Mouse (Mus musculus) ovary, postnatal 36 days (tissue): Measurements from ENCODE around the gene Nipsnap3a.

Source experiments
- DNase-seq: peaks from one replicate; pipeline ENCODE4 v3.0.0; 2022; ENCODE audit warnings: low spot score, mixed read lengths

The Nipsnap3a gene

DNA sequence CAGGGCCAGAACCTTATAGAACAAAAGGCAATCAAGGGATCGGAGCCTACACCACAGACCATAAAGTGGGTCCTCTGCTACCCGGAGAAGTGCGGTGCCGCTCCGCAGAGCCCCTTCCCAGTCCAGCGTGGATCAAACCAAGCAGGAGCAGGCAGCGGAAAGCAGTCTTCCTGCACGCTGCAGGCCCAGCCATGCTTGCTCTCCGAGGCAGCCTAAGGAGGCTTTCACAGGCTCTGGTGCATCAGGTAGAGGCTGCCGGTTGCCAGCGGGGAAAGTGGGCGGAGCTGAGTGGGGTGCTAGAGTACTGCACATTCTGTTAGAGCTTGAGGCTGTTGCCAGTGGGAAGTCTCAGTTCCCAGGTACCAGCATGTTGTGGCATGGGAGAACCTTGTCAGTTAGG, at the start of gene Nipsnap3a:
Gene Nipsnap3a, plus strand, starts transcription at position 25 of the 400 bp plus-strand sequence.
- DNase-seq = peak; percentile 6

DNA sequence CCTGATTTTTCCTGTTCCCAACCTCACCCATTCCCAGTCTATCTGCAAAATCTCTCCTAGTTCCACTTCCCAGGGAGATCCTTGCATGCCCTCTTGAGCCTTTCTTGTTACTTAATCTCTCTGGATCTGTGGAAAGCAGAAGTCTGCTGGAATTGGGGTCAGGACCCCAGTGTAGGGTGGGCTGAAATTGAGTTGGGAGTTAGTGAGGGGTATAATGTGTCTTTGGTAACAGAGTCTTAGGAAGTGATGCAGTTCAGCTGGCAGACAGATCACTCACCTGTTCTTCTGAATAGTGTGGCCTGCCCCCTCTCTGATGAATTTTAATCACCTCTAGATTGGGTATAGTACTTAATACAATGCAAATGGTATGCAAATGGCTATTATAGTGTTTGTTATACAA, 42.4 kb upstream of the Nipsnap3a start:
- DNase-seq = no peak

DNA sequence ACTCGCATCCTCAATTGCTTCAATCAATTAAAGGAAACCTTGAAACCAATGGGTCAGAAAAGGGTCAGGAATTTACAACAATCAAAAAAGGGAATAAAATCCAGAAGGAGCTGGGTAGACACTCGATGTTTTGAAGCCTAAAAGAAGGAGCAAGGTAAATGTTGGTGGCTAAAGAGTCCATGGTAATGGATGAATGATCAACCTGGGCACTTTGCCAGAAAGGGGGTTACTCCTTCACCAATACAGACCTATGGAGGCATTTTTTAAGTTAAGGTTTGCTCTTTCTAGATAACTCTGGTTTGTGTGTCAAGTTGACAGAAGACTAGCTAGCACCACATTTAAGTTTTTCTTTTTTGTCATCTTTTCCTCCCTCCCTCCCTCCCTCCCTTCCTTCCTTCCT, 40.1 kb upstream of the Nipsnap3a start:
- no peak for DNase-seq

DNA sequence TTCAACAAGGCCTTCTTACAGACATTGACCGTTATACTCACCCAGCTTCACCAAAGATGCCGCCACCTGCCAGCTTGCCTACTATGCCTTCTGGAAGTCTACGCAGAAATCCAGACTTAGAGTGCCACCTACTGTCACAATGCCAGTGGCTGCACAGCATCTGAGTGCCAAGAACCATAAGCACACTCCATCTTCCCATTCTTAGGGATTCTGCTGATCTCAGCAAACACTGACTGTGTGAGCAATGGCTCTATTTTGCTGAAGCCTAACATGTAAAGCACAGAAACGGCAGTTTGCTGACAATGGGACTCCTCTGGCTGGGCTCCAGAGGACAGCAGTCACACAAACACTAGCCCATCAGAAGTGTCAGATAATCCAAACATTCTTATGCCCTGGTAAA, 30.4 kb upstream of the Nipsnap3a start:
- DNase-seq = no peak

DNA sequence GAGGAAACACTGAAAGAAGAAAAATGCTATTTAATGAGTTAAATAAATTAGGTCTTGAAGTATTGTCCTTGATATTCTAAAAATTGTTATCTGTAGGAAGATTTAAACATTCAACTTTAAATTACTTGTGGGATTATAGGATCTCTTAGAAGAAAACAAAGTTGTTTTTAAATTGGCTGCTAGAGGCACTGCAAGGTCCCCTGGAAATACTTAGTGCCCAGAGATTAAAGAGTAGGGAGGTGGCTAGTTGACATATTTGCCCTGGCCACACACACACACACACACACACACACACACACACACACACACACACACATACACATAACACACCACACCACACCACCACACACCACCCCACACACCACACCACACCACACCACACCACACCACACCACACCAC, 24.8 kb upstream of the Nipsnap3a start, which contains the start of gene Olfr270:
Gene Olfr270, plus strand, starts transcription at position 301 of the 400 bp plus-strand sequence.
- DNase-seq = no peak

DNA sequence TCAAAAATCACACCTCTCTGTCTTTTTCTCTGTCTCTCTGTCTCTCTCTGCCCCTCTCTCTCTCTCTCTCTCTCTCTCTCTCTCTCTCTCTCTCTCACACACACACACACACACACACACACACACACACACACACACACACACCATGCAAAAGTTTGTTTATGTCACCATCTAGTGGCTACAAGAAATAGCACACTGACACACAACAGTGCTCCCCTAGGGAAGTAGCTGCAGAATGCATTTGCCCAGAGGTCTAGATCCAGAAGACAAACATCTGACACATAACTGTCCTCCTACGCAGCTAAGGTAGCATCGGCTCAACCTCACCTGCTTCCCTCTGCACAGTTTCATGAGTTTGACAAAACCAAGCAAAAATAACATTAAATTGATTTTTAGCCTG, 3.9 kb upstream of the Nipsnap3a start:
- no peak for DNase-seq

DNA sequence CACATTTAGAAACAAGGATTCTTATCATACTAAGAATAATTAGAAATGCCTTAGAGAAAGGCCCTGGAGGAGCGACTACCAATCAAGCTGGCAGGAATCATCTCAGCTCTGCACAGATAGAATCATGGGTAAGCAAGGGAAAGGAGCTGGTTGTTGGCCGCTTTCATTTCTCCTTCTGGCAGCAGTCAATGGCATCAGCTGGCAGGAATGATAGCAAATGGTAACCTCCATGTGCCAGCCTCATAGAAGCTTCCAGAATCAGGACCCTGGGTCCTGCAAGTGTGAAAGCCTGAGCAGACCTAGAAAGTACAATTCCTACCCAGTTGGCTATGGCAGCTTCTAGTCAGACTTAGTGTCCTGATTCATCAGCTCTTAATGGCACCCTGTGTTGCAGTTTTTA, 2.8 kb upstream of the Nipsnap3a start:
- no peak for DNase-seq

DNA sequence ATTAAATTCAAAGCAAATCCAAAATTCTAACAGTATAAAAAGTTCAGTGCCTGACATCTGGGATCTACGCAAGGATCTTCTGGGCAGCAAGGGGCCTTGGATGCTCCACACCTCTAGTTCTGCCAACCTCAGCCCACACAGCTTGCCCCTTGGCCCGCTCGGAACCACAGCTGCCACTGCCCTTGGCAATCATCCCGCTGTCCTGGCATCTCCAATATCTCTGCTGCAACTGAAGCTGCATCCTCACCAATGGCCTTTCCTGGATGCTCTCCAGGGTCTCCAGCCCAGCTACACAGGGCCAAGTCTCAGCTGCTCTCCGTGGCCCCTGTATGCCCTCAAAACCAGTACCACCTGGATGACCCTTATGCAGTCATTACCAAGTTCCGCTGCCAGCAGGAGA, 10.4 kb downstream of the Nipsnap3a start:
- DNase-seq = peak; percentile 13

DNA sequence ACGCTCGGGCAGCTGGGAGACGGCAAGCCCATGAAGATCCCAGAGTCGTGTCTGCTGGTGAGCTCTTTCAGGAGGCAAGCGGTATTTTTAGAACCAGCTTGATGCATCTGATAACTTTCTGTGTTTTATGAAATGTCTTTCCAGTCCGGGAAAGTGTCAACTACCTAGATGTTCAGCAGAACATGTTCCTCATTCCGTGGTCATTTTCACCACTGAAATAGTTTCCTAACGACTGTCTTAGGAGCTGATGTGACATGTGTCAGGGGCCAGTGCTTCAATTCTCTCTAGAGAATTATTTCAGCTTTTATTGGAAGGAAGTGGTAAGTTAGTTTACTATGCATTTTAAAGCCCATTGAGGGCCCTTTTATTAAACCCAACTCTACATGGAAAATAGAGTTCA, 11.1 kb downstream of the Nipsnap3a start:
- no peak for DNase-seq

DNA sequence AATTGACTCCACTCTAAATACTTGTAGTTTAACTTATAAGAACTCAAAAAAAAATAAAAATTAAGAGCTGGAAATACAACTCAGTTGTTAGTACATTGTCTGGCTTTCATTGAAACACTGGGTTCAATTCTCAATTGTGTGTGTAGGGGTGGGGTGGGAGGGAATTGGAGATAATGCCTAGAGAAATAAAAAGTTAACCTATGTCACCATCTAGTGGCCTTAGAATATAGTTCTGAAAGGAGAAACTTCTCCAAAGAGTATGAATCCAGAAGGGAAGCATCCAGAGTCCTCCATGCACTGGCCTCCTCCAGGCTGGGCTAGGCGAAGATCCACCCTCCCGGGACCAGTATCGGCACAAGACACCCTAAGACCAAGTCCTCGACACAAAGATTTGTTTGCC, 20.1 kb downstream of the Nipsnap3a start:
- DNase-seq = no peak

DNA sequence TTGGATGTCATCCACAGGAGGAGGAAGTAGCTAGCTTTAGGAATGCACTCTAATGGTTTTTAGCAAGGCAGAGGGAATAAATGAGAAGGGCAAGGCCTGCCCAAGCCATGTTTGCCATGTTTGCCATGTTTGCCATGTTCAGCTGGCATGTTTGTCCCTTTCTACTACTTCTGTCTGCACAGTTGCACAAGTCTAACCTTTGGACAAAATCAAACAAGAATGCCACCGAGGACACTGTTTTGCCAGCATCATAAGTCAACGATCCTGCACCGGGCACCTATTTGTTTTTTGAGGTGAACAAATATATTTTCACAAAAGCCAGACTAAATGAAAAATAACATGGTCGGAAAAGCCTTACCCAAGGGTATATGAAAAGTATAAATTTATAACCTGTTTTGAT, 20.8 kb downstream of the Nipsnap3a start:
- DNase-seq = no peak

DNA sequence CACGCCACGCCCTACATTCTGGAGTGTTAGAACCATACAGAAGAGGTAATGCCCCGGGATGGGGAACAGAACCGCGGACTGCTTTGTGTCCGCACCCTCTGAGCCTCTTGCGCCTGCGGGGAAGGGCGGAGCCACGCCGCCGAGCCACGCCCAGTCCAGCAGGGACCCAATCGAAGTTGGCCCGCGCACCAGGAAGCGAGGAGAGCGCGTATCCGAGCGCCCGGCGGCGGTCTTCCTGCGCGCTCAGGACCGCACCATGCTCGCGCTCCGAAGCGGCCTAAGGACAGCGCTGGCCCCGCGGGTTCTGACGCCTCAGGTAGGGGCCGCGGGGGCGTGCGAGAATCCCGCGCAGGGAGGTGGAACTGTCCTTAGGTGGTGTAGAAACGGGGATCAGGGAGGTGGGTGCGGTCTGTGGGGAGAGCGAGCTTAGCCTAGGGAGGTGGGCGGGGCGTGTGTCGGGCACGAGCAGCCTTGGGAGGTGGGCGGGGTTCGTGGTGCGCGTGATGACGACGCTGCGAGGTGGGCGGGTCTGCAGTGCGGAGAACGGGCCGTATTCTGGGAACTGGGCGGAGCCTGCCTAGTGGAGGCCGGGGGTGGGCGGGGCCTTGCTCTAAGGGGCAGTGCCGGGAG, 22.8 kb downstream of the Nipsnap3a start, which contains the start of gene Nipsnap3b:
Gene Nipsnap3b, plus strand, starts transcription at position 149 of the 630 bp plus-strand sequence.
- peak; percentile 97 for DNase-seq

DNA sequence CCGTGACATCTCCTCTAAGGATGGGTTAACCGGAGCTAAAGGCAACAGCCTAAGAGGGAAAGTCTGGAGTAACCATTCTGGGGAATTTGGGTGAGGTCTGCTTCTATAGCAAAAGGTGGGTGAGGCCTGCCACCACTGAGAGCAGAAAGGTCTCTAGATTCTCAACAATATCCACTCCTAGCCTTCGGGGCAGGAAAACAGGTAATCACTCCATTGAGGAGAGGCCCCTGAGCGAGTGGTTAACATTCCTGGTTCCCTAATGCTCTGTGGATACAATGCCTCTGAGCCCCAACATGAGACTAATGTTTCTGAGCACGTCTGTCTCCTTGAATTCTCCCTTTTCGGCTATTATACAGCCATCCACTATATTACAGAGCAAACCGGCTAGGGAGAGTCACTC, 25.3 kb downstream of the Nipsnap3a start:
- no peak for DNase-seq

DNA sequence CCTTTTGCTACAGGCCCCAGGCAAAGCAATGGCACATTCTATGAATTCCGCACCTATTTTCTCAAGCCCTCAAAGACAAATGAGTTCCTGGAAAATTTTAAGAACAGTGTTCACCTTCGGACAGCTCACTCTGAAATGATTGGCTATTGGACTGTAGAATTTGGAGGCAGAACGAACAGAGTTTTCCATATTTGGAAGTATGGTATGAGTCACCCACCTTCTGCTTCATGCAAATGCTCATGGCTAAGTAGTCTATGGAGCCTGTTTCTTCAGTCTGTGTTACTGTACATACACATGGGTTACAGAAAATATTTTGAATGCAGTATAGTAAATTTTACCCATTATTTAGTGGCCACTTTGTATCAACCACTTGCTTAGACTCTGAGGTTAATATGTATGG, 26.0 kb downstream of the Nipsnap3a start:
- no peak for DNase-seq

DNA sequence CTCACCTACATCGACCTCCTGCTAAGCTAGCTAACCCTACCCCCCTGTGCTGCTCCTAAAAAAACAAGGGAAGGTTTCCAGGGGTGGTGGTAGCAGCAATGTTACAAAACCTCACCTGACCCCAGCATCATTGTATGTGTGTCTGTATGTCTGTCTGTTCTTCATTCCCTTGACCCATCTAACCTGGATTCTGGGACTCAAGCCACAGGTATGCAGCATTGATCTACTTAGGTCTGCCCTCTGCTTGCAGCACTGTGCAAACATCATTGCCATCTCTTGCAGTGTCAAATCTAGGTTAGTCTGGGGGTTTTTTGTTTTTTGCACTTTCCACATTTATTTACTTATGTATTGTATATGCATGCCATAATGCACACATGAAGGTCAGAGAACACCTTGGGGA, 29.3 kb downstream of the Nipsnap3a start:
- no peak for DNase-seq

DNA sequence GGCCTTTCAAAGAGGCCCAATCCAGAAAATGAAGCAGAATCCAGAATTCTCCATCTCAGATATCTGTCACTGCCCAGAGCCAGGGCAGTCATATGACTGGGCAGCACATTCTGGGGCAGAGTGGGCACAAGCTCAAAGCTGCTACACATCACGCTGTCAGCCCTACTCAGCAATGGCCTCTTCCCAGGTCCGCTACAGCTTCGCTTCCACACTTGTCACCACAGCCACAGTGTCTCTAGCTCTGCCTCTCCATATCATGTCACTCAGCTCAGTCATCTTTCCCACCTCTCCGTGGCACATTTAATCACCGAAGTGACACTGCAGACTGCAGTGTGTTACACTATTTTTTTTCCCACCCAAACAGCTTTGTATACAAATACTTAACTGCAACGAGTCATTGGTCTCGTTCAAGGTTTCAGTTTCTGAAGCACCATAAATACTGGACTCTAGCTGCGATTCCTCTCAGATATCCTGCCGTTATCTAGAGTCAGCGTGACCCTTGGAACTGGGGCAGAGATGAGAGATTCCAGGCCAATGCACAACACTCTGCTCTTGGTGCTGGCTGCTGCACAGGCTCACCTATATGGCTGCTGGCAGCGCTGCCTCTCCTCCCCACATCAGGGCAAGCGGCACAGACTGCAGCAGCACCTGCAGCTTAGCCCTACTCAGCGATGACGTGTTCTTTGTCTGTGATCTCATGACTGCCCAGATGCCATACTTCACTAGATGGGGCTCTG, 34.3 kb downstream of the Nipsnap3a start:
- no peak for DNase-seq

DNA sequence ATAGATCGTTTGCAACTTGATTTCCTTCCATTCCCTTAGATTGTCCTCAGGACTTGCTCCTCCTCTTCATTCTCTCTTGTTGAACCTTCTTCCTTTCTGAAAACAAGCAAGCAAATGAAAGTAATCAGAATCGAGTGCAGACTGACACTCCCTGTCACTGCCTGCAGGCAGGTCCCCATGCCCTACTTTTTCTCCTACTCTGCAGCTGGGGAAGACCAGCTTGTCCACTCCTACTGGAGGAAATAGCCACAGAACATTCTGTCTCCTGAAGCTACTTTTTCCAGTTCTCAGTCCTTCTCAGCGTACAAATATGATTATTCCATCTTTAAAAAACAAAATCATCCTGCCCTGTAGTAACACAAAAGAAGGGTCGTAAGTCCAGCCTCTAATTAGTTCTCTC, 35.3 kb downstream of the Nipsnap3a start:
- DNase-seq = no peak

DNA sequence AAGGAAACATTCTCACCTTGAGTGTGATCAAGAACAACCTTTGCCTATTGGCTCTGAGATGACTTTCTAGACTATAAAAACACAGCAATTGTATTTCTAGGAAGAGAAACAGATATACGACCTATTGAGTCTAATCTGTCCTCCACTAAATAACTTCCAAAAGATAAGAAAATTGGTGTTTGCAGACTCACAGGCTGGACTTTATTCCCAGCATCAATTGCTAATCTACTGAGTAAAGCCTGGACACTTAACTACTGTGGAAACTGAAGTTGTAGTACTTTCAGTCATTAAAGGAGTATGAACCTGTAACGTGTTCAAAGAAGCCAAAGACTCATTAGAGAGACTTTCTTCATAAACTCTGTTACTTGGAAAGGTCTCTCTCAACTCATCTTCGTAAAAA, 38.7 kb downstream of the Nipsnap3a start:
- DNase-seq = no peak

DNA sequence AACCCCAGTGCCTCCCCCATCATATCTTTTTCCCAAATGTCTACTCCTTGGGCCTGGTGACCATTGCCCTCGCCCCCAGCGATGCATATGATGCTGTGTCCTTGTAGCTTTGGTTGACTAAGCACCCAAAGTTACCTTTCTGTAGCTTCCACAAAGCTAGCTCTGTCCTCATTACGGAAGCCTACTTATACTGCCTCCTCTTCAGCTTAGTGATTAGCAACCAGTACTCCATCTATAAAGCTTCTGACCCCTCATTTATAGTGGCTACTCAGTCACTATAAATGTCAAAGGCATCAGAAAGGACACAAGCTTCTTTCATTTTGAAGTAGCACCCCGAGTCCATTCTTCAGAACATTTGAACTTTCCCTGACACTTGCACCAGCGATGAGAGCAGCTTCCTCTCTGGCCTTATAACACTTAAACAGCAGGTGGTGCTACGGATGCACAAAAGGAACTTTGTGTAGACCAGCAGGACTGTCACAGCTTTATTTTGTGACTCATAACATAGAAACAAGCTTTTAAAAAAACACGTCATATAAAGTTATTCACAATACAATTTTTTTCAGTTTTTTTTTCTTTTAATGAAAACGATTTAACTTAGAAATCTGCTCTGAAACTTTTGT, 41.4 kb downstream of the Nipsnap3a start:
- no peak for DNase-seq

DNA sequence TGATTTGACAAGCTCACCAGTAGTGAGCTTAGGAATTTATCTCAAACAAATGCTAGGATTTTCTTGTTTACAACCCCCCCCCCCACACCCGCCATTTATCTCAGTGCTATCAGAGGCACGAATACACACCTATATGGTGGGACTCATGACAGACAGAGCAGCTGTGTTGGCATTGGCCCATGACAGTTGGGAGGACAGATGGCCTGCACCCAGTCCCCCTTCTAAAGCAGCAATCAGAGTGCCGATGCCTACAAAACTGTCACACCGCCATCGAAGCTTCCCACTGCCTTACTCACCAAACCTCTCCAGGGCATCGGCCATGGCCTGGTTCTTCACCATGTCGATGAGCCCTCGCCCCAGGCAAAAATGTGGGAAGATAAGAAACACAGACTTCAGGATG, 54.7 kb downstream of the Nipsnap3a start:
- DNase-seq = no peak

DNA sequence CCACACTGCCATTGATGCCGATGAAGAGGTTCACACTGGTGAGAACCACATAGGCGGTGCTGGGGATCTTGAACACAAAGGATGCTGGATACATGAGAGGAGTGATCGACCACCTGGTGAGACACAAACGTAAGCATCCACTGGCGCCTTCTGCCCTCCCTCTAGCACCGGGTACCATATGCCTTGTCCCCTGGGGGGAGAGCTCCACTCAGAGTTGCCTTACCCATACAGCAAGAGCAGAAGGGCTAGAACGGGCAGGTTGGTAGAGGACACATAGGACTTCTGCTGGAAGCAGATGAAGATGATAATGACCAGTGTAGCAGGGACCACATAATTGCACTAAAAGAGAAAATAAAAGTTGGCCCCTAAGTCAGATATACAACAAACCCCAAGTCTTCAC, 56.7 kb downstream of the Nipsnap3a start:
- no peak for DNase-seq

DNA sequence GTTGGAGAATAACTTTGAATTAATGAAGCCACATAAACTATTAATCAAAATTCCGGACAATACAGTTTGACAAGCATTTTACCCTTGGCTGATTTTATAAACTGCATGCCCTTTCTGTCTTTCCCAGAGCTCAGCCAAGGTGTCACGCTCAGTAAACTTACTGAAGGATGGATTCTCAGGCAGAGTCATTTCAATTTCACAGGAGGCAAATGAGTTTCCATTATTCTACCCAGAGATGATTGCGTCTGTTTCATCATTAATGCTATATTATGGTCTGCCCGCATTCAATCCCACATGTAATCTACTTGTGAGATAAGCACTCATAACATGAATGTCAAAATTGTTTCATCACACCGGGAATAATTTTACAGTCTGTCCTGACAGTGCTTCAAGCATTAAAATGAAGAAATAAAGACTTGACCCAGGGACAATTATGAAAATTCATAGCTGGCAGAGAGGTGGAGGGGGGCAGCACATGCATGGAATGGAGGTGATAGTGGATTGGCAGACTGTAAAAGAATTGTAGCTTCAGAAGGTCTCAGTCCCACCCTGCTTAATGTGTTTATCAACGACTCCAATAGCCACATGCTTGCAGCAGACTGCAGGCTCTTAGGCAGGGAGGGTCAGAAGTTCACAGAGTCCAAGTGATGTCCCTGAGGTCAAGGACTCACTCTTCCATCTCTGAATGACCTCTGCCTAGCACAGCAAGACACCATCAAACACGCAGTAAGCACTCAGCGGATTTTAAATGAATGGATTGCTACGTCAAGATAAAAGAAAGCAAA, 57.4 kb downstream of the Nipsnap3a start:
- no peak for DNase-seq
